Mouse (Mus musculus): ENCODE data around the gene Cyld. TPM values are rescaled to one million over a fixed set of nuclear protein-coding genes. Genes with fewer than 3 reads are reported as not detected.

The Cyld gene
- polyA plus RNA-seq, 1 experiment from 2014 or later = 15.5 TPM

DNA sequence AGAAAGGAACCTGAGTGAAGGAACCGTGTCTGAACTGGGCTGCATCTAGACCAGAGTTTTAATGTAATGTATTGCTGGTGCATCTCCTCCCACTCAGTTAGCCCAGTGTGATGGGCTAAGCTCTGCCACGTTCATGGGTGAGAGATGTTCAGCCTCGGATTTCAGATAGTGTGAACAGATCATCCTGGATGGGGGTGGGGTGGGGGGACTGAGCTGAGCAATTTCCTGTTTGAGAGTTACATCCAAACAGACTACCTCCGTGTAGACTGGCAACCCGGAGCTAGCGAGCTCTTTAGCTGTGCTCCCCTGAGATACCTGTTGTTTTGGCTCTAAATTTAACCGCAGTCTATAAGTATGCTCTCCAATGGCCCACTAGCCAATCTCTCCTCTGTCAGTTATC, 4.9 kb upstream of the Cyld start:
- H3K27ac ChIP-seq (replicated peaks) = no peak overlapping the region
- 56% methylated on average over 7 of the region's 7 CpGs for WGBS
- no peak for ATAC-seq (ENCODE audit: low read depth)

DNA sequence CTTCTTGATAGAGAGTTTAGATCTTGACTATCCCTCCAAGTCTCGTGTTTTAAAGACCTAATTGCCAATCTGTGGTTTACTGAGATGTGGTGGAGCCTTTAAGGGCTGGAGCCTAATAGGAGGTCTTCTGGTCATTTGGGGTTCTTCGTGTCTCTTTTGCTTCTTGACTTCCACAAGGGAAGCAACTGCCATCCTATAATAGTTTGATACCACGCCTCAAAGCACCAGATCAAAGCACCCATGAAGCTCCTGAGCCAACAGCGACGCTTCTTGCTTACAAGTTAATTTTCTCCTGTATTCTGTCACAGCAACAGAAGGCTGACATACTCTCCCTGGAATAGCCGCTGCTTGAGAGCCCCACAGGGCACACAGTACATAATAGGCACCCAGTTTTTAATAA, 4.0 kb upstream of the Cyld start:
- Histone ChIP-seq H3K27ac (replicated peaks) (no peak overlapping the region), H3K9ac (no peak overlapping the region), H3K9me3 (no peaks in the 10 kb centered on the region), H3K36me3 (no peaks in the 10 kb centered on the region), H3K4me1 (replicated peaks) (peaks cover 8% of the 10 kb centered on the region), H3K4me3 (no peak overlapping the region), H3K4me2 (no peak overlapping the region), H3K27me3 (peaks cover 11% of the 10 kb centered on the region; the same call in 1 of the 2 replicates)
- 83% methylated on average over 6 of the region's 6 CpGs for WGBS
- ATAC-seq (ENCODE audit: low read depth) = no peak

More for the DNA sequence above, 4.9 kb upstream of the Cyld start:
- Histone ChIP-seq H3K4me1 (replicated peaks) (peaks cover 3% of the 10 kb centered on the region; the same call in 1 of the 2 replicates), H3K4me3 (no peak overlapping the region), H3K27me3 (peaks cover 11% of the 10 kb centered on the region; the same call in 1 of the 2 replicates), H3K9ac (no peak overlapping the region), H3K36me3 (no peaks in the 10 kb centered on the region), H3K4me2 (no peak overlapping the region), H3K9me3 (no peaks in the 10 kb centered on the region)

DNA sequence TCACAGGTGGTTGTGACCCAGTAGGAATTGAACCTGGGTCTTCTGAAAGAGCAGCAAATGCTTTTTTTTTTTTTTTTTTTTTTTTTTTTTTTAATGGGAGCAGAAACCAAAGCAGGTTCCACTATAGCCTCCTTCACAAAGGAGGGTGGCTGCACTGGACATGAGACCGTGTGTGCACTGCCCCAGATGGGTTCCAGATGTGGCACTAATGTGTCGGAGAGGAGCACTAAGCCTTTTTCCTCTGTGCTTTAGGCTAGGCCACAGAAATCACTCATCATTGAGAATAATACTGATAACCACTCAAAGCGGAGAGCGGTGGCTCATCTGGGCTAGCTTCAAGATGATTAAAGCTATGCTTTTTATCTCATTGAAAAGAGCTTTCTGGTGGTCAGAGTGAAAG, 3.5 kb upstream of the Cyld start:
- 88% methylated on average over 4 of the region's 4 CpGs for WGBS
- no peak overlapping the region for H3K27ac ChIP-seq (replicated peaks)
- no peak overlapping the region for H3K9ac ChIP-seq
- H3K4me3 ChIP-seq = no peak overlapping the region
- no peak overlapping the region for H3K4me2 ChIP-seq
- H3K9me3 ChIP-seq = no peaks in the 10 kb centered on the region
- no peak for ATAC-seq (ENCODE audit: low read depth)
- peaks cover 10% of the 10 kb centered on the region for H3K4me1 ChIP-seq (replicated peaks)
- H3K36me3 ChIP-seq = no peaks in the 10 kb centered on the region
- H3K27me3 ChIP-seq = peaks cover 11% of the 10 kb centered on the region; the same call in 1 of the 2 replicates

DNA sequence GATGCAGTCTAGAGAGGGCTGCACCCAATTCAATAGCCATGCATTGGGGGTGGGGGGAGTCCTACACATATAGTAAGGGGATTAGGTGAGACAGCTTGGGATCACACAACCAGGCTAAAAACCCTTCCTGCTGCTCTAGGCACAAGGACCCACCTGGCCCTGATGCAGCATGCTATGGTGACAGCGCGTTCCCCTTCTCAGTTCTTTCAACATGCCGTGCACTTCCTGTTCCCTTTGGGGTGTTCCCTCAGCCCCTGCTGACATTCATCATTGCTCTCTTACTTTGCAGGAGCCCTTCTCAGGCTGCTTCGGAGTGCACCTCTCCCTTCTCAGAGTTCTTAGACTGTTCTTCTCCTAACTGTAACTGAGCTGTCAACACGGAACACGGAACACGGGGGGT, 2.5 kb upstream of the Cyld start:
- H3K4me2 ChIP-seq = no peak overlapping the region
- 76% methylated on average over 7 of the region's 7 CpGs for WGBS
- H3K27ac ChIP-seq (replicated peaks) = no peak overlapping the region
- ATAC-seq (ENCODE audit: low read depth) = no peak
- H3K4me3 ChIP-seq = no peak overlapping the region
- H3K9me3 ChIP-seq = no peaks in the 10 kb centered on the region
- H3K27me3 ChIP-seq = peaks cover 11% of the 10 kb centered on the region; the same call in 1 of the 2 replicates
- no peak overlapping the region for H3K9ac ChIP-seq
- peaks cover 10% of the 10 kb centered on the region for H3K4me1 ChIP-seq (replicated peaks)
- H3K36me3 ChIP-seq = no peaks in the 10 kb centered on the region

DNA sequence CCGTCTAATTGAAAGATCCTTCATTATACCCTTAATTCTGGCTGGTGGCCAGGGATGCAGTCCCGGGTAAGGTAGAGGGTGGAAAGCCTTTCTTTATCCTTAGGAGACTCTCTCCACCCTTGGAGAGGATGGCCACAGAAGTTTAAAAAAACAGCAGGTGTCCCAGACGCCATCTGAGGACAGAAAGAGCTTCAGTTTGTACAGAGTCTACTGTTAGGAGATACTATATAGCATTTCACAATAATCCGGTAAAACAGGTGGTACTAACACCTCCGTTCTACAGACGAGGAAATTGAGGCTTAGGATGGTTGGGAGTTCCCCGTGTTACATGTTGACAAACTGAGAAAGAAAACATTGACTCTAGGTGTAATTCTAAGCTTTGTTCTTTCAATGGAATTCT, 600 bp upstream of the Cyld start:
- H3K36me3 ChIP-seq = no peaks in the 10 kb centered on the region
- H3K4me3 ChIP-seq = peak overlapping the region; percentile 90
- peak overlapping the region; percentile 43 for H3K9ac ChIP-seq
- peaks cover 11% of the 10 kb centered on the region; the same call in 1 of the 2 replicates for H3K27me3 ChIP-seq
- H3K4me1 ChIP-seq (replicated peaks) = peaks cover 16% of the 10 kb centered on the region
- WGBS = 28% methylated on average over 7 of the region's 7 CpGs
- H3K4me2 ChIP-seq = peak overlapping the region; percentile 56
- no peak overlapping the region for H3K27ac ChIP-seq (replicated peaks)
- H3K9me3 ChIP-seq = no peaks in the 10 kb centered on the region
- ATAC-seq (ENCODE audit: low read depth) = peak; percentile 25

DNA sequence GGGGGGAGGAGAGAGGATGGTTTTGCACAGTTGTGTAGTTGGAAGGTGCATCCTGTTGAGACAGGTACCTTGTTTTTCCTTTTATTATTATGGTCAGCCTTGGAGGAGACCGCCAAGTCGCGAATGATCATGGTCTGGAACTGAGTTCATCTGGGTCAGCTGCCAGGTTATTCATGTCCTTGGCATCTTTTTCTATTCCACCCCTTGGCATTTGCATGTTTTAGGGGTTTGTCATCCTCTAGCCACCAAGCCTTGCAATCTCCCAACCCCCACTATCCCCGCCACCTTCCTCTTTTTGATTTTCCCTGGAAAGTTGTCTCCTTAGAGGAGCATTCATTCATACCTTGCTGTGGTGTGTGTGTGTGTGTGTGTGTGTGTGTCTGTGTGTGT, 809 bp downstream of the Cyld start:
- Histone ChIP-seq H3K4me2 (peak overlapping the region; percentile 75), H3K9ac (peak overlapping the region; percentile 90), H3K9me3 (no peaks in the 10 kb centered on the region), H3K27ac (replicated peaks) (no peak overlapping the region), H3K27me3 (peaks cover 11% of the 10 kb centered on the region; the same call in 1 of the 2 replicates), H3K36me3 (no peaks in the 10 kb centered on the region), H3K4me1 (replicated peaks) (peaks cover 16% of the 10 kb centered on the region), H3K4me3 (peak overlapping the region; percentile 90)
- ATAC-seq (ENCODE audit: low read depth) = no peak
- WGBS = 16% methylated on average over 4 of the region's 4 CpGs

DNA sequence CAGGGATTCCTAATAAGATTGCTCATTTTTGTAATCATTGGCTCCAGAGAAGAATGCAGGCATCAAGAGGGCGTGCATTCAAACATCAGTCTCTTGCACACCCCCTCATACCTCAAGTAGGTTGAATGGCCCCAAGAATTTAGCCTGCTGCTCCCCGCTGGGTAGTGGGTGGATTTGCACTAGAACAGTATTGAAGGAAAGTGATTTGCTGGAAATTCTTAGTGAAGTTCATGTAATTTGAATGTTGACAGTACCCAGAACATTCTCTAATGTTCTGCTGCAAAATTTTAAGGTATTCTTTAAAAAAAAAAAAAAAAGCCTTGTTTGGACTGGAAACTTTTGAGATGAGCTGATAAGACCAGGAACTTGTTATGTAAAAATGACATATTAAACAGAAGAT, 1.2 kb downstream of the Cyld start:
- Histone ChIP-seq H3K9me3 (no peaks in the 10 kb centered on the region), H3K9ac (peak overlapping the region; percentile 90), H3K4me2 (peak overlapping the region; percentile 75)

DNA sequence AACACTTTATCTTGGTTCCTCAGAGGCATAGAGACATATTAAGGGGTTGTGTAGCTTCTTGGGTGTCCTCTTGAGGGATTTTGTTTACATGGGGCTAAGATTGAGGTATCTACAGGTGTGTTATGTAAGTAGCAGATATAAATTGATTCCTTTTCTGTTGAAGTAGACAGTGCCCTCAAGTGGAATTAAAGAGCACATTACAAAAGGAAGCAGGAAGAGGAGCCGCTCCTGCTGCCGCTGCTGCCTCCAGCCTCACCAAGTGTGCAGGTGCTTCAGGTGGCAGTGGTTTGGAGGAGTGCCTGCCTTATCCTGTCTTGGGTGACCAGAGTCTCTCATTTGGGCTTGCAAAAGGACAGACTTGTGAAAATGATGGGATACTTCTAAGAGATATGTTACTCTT, 4.8 kb downstream of the Cyld start:
- ATAC-seq (ENCODE audit: low read depth) = no peak
- Histone ChIP-seq H3K4me2 (no peak overlapping the region), H3K9me3 (no peaks in the 10 kb centered on the region), H3K4me1 (replicated peaks) (peaks cover 13% of the 10 kb centered on the region), H3K27me3 (no peaks in the 10 kb centered on the region), H3K4me3 (no peak overlapping the region), H3K36me3 (no peaks in the 10 kb centered on the region), H3K9ac (no peak overlapping the region), H3K27ac (replicated peaks) (no peak overlapping the region)
- 32% methylated on average over 2 of the region's 2 CpGs for WGBS

More for the DNA sequence above, 1.2 kb downstream of the Cyld start:
- H3K36me3 ChIP-seq = no peaks in the 10 kb centered on the region
- H3K27ac ChIP-seq (replicated peaks) = no peak overlapping the region
- peaks cover 11% of the 10 kb centered on the region; the same call in 1 of the 2 replicates for H3K27me3 ChIP-seq
- H3K4me3 ChIP-seq = peak overlapping the region; percentile 90
- no peak for ATAC-seq (ENCODE audit: low read depth)
- WGBS = 39% methylated on average over 2 of the region's 2 CpGs
- H3K4me1 ChIP-seq (replicated peaks) = peaks cover 16% of the 10 kb centered on the region

DNA sequence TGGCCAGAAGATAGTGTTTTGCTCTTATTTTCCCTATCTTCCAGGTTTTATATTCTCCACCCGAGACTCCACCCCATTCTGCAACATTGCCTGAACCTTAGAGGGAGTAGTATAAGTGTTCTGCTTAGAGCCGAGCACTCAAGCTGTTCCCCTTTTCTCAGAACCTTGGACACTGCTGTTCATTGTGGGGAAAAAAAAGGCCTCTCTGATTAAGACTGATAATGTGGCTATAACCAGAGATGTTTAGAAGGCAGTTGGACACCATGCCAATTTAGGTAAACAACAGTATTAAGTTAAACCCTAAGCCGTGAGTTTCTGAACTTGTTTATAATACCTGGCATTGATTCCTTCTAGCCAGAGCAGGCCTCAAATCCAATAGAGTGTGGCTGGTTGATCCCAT, 6.0 kb downstream of the Cyld start:
- Histone ChIP-seq H3K4me2 (no peak overlapping the region), H3K27ac (replicated peaks) (no peak overlapping the region), H3K4me3 (no peak overlapping the region), H3K27me3 (no peaks in the 10 kb centered on the region), H3K9ac (no peak overlapping the region), H3K4me1 (replicated peaks) (peaks cover 9% of the 10 kb centered on the region), H3K9me3 (no peaks in the 10 kb centered on the region), H3K36me3 (no peaks in the 10 kb centered on the region)
- ATAC-seq (ENCODE audit: low read depth) = no peak
- 88% methylated on average over 3 of the region's 3 CpGs for WGBS

DNA sequence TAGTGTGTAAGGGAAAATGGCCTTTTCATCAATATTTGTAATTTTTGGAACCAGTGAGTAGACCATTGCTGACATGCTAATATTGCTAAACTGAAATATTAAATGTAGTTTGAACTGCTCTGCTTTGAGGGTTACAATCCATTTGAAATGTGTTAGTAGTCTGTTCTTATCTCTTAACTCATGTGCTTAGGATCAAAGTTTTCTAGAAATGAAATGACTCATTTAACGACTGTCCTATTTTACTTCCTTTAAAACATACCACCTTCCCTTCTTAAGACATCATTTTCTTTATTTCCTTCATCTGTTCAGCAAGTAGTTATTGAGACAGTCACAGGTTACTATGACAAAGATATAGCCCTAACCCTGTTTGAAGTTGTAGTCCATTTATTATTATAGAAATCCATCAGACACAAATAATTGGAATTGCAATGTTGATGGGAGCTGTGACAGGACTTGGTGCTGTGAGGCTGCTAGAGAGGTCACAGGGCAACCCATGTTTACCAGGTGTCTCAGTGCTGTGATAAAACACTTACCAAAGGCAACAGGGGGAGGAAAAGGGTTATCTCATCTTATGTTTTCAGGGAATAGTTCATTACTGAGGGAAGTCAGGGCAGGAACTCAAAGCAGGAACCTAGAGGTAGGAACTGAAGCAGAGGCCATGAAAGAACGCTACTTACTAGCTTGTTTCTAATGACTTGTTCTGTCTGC, 26.6 kb downstream of the Cyld start:
- 99% methylated on average over 2 of the region's 2 CpGs for WGBS
- H3K9me3 ChIP-seq = no peaks in the 10 kb centered on the region
- no peak for ATAC-seq (ENCODE audit: low read depth)
- H3K27ac ChIP-seq (replicated peaks) = no peak overlapping the region
- H3K27me3 ChIP-seq = no peaks in the 10 kb centered on the region
- no peak overlapping the region for H3K4me3 ChIP-seq
- no peak overlapping the region for H3K9ac ChIP-seq
- peaks cover 48% of the 10 kb centered on the region for H3K36me3 ChIP-seq
- no peak overlapping the region for H3K4me2 ChIP-seq
- no peaks in the 10 kb centered on the region for H3K4me1 ChIP-seq (replicated peaks)

DNA sequence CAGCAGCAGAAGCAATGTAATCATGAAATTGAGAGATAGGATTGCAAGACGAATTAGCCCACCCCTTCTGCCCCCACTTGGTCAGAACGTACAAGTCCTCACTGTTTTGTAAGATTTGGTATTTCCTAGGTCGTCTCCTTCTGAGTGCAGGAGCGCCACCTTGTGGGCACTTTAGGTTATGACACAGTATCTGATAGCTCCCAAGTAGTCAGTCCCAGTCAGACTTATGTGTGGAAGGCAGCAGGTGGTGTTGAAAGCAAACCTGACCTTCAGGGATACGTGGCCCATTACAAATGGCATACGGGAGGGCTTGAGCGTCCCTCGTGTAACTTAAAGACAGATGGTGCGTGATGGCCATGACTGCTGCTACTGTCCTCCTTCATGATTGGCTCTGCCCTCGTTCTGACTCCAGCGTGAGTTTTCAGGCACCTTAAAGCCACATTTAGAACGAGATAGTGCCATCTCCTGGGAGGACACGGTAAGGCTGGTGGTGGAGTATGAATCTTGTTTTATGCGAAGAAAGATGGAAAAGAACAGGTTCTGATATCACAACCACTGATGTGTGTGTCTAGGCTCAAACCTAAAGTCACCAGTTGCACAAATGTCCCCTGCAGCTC, 58.5 kb downstream of the Cyld start:
- H3K36me3 ChIP-seq = 0 out of 2 replicates have a peak, but pooled peaks cover 1% of the 10 kb centered on the region
- 3% methylated on average over 14 of the region's 14 CpGs for WGBS
- no peaks in the 10 kb centered on the region for H3K9me3 ChIP-seq
- ATAC-seq (ENCODE audit: low read depth) = peak; percentile 81; the same call in 1 of the 2 replicates
- peaks cover 13% of the 10 kb centered on the region for H3K4me1 ChIP-seq (replicated peaks)
- H3K4me3 ChIP-seq = no peak overlapping the region
- H3K27me3 ChIP-seq = 0 out of 2 replicates have a peak, but pooled peaks cover 6% of the 10 kb centered on the region
- no peak overlapping the region for H3K27ac ChIP-seq (replicated peaks)
- H3K4me2 ChIP-seq = peak overlapping the region; percentile 41
- H3K9ac ChIP-seq = no peak overlapping the region; the same call in 1 of the 2 replicates

DNA sequence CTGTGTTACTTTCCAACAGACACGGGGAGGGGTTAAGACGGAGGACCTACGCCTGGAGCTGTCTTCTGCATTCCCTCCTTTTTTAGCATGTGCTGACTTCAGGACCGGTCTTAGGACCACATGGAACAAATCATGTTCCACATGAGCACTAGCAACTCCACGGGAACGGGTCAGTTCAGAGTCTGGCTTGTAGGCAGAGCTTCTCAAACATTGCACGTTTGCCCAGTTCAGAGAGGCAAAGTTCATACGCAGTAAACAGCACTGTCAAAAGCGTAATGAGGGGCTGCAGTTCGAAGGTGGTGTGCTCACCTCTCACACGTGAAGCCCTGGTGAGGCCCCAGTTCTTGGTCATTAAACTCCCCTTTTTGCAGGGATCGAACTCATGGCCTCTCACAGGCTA, 65.2 kb downstream of the Cyld start:
- H3K4me3 ChIP-seq = no peak overlapping the region
- no peak overlapping the region for H3K9ac ChIP-seq
- no peak for ATAC-seq (ENCODE audit: low read depth)
- WGBS = 88% methylated on average over 12 of the region's 12 CpGs
- H3K27ac ChIP-seq (replicated peaks) = no peak overlapping the region
- peaks cover 8% of the 10 kb centered on the region for H3K4me1 ChIP-seq (replicated peaks)
- H3K27me3 ChIP-seq = no peaks in the 10 kb centered on the region
- no peaks in the 10 kb centered on the region for H3K9me3 ChIP-seq
- H3K4me2 ChIP-seq = no peak overlapping the region
- no peaks in the 10 kb centered on the region for H3K36me3 ChIP-seq
